Mouse (Mus musculus) 3T3-L1 (cell line): ENCODE measurements at regions not wholly inside any gene's neighbourhood (a gene's known extent, or its start where the extent isn't known, plus 50 kb on each side); places are given as distances from the start of the nearest gene placed in this dataset.
A peak's percentile ranks its signal among the peaks of the same experiment; 100 is the strongest.

ENCODE experiments used
- DNase-seq: peaks from one replicate; pipeline ENCODE4 v3.0.0-alpha.2; 2015; ENCODE audit warnings: low read depth, low spot score

DNA sequence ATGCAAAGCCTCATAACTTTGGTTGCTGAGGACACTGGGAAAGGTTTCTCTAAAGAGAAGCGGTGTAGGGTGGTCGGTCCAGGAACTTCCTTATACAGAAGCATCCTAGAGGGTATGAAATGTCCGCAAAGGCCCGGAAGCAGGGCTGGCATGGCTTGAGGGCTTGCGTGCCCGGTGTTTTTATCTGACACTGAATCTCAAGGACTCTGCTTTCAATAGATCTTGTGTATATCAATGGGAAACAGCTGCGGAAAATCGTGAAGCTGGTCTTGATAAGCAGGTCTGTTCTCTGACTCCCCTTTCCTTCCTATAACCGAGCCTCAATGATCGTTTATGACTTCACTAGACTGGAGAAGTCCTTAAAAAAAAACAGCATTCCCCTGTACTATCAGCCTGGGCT lies 580.4 kb upstream of the Gm19410 start:
- DNase-seq: no peak

DNA sequence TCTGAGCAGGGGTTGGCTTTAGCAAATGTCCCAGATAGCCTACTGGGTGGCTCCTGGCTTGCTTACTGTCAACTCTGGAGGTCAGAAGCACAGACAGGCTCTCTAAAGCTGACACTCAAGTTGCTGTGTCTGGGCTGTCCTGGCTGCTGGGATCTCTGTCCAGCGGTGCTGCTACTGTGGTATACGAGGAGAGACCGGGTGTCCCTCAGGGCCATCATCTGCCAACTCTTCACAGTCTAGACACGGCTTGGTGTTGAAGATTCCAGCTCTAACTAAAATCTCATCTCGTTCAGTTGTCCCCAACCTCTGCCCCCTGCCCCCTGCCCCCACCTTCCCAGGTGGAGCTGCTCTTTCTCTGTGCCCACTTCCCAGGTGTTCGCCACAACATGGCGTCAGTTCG lies 577.1 kb upstream of the Gm19410 start:
- no peak for DNase-seq

DNA sequence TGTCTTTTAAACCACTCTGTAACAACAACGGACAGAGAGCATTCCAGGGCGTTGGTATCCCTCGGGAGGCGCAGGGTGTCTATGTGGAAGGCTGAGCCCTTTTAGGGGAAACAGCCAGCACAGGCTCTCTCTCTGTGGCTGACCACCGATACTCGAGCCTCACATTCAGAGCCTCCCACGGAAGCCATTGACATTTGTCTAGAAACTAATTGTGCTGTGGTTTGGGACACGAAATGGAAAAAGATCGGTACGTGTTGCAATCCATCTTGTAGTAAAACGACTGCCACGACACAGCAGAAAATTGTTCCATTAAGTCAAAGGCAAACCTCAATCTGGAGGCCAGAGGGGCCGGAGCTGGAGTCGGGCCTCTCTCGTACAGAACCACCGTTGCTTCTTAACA lies 575.9 kb upstream of the Gm19410 start:
- no peak for DNase-seq

DNA sequence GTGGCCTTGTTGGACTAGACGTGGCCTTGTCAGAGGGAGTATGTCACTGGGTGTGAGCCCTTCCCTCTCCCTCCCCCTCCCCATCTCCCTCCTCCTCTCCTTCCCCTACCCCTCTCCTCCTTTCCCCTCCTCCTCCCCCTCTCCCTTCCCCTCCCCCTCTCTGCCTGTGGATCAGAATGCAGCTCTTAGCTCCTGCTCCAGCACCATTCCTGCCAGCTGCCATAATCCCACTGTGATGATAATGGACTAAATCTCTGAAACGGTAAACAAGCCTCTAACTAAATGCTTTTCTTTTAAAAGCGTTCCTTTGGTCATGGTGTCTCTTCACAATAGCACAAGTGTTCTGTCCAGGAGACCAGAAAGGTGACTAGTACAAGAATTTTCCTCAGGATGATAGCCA lies 573.1 kb upstream of the Gm19410 start:
- DNase-seq: no peak

DNA sequence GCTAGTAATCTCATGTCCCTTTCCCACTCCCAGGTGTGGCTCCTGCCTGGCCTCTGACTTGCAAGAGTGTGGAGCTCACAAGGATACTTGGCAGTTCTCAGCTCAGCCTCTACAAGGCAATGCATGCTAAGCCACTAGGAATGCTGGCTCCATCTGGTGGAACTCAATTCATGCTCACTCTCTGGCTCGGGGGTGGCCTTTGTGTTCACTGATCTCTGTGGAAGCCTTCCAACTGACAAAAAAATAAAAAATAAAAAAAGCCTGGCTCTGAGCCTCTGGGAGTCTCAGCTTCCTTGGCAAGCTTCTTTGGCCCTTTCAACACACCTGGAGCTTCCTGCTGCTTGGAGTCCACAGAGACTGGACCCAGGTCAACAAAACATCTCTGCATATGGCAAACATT lies 571.8 kb upstream of the Gm19410 start:
- no peak for DNase-seq

DNA sequence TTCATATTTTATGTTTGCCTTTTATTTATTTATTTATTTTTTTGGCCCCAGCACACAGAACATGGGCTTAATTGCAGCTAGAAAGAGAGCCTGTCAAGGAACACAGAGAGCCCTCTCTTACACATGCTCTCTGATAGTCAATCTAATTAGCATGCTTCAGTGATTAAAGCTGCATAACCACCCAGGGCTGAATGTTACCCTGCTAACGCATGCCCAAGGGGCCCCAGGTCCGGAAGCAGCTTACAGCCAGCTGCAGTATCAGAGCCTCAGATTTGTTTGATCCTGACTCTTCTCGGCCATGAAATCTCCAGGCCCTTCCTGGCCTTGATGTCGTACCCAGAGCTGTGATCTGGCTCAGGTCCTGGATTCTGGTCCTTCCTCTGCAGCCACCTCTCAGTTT lies 569.4 kb upstream of the Gm19410 start:
- no peak for DNase-seq

DNA sequence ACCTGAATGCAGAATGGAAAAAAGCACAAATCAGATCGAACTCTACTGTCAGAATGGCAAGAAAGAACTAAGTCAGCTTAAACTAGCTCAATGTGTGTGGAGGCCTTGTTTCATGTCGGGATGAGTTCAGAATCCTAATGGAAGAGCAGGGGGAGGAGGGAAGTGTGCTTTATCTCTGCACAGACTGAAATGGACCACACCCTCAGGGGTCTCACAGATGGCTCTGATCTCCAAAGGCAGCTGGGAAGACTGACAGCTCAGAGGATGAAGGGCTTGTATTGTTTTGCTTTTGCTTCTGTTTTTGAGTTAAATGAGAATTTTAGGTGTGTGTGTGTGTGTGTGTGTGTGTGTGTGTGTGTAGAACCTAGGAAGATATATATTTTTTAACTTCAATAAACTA lies 566.8 kb upstream of the Gm19410 start:
- DNase-seq: no peak

DNA sequence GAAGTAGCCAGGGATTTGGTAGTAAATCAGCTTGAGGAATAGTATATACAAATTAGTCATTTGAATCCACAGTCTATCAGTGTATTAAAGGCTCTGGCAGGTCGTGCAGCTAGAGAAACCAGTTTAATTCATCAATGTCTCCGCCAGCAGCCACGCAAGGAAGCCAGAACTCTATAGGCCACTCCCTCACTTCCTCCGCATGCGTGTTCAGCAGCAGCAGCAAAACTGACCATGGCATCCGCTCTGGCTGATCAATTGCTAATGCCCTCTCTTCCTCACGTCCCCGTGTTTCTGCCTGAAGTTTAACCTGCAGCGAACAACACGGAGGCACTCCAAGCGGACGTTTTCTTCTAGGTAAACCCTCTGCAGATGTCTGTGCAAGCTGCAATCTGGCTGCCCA lies 564.2 kb upstream of the Gm19410 start:
- DNase-seq: no peak

DNA sequence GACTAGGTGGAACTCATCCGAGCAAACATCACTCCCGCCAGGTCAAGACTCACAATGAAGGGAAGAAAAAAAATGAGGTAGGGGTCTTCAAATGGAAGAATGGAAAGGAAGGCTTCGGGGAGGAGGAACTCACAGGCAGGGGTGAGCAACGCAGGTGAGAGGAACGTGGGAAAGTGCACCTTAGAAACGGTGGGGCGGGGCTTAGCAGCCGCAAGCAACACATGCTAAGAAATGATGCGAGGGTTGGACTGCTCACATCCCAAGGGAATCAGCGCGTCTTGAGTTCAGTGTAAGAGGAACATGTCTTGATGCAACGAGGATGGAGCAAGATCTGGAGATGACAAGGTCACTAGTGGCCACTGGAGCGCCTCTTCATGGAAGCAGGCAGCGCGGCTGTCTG lies 560.6 kb upstream of the Gm19410 start:
- DNase-seq: no peak

DNA sequence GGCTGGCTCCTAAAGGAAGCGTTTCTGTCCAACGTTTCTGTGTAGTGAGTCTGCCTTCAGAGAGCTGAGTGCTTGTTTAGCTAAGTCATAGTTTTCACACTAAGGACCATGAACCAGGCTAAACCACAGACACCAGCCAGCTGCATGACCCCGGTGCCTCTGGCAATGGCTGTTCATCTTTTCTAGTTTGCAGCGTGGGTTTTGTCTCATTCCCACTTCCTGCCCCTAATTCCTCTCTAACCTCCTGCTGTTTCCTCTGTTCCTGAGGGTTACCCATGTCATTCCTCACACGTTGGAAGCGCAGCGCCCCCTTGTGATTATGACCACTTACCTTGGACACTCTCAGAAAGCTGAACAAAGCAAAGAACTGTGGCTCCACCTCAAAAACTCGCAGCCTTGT lies 560.1 kb upstream of the Gm19410 start:
- peak; percentile 15 for DNase-seq

DNA sequence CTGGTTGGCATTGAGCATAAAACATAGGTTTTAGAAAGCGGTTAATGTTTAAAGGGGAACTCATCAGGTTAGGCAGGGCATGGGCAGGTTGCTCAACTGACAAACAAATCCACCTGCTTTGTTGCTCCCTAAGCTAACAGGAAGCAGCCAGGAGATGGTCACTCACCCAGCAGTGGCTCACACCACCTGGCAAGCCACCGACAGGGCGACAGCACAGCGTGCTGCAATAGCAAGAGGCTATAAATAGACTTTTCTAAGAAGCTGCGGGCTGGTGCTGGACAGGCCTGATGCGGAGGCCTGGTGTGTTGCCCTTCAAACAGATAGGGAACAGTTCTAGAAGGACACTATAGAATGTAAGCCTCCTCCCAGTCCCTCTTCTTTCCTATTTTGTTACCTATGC lies 559.3 kb upstream of the Gm19410 start:
- no peak for DNase-seq

DNA sequence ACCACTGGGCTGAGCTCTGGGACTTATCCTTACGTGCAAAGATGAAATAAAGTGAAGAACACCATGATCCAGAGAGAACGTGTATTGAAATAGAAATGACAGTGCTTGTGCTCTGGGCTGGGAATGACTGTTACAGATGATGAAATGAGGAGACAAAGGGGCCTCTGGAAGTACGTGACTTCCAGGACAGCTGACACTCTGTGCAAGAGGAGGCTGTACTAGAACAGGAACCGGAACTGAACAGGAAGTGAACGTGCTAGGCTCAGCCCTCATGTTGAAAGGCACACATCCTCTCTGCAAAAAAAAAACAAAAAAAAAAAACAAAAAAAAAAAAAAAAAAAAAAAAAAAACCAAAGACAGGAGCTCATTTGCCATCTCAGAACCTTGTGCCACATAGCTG lies 557.2 kb upstream of the Gm19410 start:
- DNase-seq: no peak

DNA sequence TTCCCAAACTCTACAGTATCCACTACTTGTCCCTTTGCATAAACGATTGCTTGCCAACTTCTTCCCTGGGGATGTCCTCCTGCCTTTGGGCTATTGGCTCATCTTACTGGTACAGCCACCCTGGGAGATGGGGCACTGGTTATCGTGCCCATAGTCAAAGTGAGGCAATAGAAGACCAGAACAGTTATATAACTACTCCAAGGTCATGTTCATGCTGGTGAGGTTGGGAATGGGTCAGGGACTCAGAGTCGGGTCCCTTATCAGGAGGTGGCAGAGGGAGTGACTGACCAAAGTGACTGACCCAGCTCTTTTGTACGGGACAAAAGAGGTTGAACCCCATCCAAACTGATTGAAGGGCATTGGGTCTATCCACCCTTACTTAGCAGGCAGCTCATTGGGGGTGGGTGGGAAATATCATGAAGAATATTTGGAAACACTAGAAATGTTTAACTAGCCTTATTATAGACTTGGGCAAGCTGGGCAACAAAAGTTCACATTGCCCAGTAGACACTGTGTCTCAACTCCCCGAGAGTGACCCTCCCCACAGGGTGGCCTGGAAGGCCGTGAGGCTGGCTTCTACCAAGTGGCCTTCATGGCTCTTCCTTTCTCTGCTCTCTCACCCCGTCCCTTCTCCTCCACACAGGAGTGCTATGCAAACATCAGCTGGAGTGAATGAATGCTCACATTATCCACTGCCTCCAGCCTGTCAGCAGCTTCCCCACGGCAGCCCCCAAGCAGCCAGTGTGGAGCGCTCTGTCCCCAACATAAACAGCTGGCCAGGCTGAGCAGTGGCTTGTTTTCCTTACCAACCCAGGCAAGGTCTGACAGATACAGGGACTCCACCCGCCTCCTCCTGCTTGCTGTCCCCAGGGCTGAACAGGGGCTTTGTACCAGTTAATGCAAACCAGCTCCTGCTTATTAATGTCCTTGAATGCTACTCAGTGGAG lies 553.8 kb upstream of the Gm19410 start:
- no peak for DNase-seq

DNA sequence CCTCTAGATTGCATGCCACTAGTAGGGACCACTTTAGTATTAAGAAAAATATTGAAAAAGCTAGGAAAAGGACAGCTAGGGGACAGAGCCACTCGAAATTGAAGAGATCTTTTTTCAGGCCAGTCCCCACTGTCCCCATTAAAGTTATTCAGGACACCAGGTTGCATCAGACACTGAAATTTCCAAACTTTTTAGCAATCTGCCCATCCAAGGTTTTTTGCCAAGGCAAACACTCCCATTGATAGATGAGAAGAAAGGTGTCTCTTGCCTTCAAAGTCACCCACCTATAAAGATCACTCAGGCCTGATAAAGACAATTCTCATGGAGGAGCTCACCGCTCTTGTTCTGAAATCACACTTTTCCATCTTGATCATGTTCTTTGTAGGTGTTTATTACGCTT lies 552.1 kb upstream of the Gm19410 start:
- no peak for DNase-seq

DNA sequence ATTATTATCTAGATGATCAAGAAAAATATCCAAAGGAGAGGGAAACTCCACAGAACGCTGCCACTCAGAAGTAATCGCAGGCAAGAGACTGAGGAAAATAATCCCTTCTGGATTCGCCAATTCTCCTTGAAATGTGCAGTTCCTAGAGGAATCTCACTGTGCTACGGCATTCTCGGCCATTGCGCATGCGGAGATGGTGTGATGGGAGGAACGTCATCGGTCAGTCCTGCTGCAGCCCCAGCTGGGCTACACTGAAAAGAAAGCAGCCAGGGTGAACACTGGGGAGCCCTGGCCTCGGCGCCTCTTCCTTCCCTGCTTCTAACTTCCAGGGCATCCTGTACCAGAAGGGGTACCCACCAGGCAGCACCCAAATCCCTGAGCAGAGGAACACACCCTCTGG lies 548.0 kb upstream of the Gm19410 start:
- DNase-seq: no peak

DNA sequence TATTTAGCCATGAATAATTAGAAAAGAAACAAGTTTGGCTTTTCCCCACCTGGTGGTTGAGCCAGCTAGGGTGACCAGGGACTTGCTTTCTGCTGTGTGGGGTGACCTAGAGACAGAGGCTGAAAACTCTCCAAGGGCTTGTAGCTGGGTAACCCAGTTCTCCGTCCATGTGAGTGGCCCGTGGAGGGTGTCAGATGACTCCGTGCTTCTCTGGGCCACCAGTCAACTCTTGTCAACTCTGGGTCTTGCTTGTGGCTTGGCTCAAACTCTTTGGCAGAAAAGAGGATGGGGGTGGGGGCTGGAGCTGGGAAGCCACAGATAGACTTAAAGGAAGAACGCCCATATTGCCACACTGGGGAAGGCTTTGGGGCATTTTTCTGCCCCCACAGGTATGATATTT lies 547.3 kb upstream of the Gm19410 start:
- no peak for DNase-seq

DNA sequence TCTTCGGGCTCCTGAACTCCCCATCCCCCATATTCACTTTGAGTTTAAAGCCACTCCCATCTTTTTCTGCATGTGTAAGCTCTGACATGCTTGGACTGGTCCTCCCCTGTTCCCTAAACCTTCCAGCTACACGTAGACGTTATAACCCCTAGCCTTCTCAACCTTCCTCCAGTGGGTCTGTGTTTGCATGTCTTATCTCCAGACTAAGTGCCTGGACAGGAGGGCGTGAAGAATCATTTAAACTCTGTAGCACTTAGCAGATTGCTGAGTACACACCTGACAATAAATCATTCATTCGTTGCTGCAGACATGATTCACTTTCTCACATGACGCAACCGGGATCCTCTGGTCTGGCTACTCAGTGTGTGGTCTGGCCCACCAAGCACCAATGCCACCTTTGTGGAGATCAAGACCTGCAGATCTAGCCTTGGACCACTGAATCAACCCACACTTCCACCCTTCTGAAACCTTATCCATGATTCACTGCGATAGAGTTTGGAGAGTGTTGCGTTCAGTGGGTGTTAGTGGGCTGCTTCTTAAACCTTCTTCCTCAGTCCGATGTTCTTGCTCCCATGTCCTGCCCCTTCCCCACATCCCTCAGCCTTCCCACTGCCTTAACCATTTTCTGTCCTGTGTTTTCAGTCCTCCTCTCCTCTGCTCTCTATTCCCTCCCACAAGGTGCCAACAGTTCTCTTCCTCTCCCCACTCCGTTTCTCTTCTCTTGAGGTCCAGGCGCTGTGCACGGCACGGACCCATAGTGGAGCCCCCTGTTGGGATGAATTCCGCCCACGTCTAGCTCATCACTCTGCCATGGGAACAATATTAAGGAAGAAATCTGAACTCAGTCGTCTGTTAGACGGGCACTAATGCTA lies 541.3 kb upstream of the Gm19410 start:
- no peak for DNase-seq

DNA sequence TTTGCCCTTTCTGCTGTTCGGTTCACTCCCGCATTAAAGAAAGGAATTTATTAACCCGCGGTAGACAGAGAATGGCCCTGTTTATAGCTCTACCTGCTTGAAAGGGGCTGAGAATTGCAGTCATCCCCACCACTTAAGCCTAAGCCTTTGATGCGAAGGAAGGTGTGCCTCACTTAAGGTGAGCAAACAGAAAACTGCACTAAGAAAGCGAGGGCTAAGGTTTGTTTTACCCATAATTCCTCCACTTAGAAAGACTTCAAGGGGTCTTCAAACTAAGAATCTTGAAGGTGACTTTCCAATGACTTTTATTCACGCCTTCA lies 540.7 kb upstream of the Gm19410 start:
- DNase-seq: no peak

DNA sequence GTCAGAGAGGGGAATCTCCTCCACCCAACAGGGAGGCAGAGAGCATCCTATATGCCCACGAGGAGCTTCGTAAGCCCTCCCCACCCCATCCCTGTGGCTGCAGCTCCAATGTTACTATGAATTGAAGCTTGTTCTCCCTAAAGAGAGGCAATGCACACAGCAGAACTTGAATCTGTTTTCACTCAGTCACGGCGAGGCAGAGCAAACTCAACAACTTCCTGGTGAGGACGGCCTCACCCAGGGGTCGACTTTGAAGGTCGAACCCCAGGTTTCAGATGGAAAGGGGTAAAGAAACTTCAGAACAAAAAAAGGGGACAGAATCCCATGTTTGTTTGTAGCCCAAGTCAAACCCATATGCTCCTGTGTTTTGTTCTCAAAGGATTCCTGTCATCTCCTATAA lies 538.5 kb upstream of the Gm19410 start:
- DNase-seq: no peak

DNA sequence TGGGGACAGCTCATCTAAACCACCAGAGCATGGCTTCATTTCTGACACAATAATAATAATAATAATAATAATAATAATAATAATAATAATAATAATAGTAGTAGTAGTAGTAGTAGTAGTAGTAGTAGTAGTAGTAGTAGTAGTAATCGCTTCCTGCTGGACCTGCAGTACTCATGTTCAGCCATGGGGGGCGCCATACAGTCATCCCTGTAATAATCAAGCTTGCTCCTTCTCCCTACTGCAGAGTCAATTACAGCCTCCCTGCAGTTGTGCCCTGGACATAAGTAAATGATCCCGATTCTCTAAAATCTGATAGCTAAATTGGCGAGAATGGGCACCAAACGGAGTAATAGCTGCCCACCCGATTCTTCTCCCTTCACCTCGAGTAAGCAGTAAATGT lies 537.1 kb upstream of the Gm19410 start:
- no peak for DNase-seq

DNA sequence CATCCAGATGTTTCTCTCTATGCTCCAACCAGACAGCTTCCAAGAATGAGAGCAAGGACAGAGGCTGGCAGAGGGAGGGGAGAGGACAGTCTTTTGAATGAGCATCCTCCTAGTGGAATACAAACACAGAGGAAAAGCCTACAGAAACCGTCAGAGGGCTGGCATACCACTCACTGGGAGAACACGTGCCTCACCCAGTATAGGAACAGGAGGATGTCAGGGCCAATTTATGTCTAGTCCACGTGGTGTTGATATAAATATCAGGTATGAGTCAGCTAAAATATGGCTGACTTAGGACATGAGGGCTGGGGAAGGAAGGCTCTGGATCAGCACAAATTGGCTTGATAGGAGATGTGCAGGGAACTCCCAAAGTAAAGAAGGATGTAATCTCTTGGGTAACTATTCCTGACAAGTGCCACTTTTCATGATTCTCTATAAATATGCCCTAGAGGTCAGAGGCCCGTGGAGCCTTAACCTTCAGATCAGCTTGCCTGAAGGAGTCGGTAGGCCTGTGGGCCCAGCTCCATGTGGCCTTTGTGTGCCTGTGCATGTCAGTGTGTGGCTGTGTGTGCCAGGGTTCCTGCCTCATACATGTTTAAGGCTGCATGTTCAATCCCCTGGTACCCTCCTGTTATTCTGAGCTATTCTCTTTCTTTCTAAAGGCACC lies 531.9 kb upstream of the Gm19410 start:
- no peak for DNase-seq

DNA sequence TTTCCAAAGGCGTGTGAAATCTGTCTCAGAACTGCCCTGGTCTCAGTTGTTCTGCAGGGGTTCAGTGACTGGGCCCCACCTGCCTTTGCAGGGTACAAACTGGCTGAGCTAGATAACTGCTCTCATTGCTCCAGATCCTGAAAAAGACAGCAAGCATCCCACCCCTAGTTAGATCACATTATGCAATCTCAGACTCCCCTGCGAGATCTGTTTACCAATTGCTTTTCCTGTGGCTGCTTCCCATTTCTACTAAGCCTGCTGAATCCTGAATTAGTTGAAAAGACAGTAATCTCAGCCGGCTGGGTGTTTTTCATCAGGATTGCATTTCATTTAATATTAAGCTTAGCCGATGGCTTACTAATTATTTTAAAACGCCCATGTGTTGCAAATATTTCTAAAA lies 531.2 kb upstream of the Gm19410 start:
- DNase-seq: no peak
